Mouse (Mus musculus): ENCODE measurements around the gene Duxbl3.
A peak's percentile ranks its signal among the peaks of the same experiment; 100 is the strongest.
"Not testable (repeated sequence)": the region's sequence is repeated elsewhere in the genome, so short reads cannot be mapped to it uniquely, and the experiment has no call there.

Duxbl3 gene

DNA sequence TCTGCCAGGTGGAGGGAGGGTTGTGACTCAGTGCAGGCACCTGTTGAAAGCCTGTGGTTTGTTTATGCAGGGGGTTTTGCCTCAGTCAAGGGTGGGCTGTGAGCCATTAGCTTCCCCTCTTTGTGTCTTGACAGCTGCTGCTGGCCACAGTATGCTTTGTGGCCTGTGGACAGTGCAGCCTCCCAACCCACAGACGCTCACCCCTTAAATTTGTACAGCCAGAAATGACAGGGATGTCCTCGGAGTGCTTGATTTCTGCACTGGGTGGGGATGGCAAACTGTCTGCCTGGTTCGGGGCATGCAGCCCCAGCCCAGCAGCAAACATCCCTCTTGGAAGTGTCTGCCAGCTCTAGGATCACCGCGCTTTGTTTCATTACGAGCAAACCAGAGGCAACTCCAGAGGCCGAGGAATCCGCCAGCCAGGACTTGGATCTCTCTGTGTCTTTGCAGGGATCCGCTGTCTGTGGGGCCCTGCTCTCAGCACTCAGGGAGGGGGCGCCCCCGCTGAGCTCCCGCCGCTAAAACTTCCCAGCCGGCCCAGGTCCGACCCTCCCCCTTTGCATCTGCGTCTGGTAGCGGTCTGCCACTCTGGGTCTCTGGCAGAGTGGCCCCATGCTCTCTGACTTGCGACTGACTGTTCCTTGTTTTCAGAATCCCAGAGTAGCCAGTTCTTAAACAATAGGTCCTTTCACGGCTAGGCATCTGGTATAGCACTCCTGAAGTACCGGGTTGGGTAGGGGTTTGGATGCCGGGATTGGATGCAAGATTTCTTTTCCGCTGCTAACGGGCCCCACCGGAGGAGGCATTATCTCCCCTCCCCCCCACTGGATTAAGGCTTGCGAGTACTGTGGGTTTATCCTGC, at the start of gene Duxbl3:
Gene Duxbl3 (plus strand): TSS at position 207 of the 862 bp plus-strand sequence.
- not testable (repeated sequence) for DNase-seq (ENCODE audit: low spot score)

DNA sequence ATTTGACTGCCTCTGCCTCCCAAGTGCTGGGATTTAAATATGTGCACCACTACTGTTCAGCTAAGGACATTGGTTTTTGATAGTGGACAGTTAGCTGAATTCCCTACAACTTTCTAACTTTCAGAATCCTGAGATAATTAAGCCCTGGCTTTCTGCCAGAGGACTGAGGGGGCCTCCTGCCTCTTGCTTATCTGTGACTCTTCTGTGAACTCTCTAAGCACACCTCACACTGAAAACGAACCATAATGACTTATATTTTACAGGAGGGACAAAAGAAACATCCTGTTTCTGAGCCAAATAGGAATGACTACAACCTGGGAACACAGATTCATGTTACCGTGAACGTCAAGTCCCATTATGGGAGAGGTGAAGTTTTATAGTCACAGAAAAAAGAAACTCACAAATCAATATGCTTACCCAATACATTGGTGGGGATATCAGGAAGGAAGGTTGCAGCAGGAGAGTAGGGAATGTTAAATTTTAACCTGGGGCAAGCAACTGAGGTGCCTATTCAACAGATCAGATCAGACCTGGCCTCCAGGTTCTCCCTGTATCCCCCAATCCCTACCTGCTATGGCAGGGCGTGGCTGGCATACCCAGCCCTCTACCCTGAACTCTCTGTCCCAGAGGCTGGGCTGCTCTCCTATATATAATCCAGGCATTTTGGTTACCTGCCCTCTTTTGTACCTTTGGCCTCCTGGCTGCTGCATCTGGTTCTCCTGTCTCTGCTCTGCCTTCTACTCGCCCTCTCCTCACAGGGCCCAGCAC, 41.3 kb upstream of the Duxbl3 start:
- not testable (repeated sequence) for DNase-seq (ENCODE audit: low spot score)

DNA sequence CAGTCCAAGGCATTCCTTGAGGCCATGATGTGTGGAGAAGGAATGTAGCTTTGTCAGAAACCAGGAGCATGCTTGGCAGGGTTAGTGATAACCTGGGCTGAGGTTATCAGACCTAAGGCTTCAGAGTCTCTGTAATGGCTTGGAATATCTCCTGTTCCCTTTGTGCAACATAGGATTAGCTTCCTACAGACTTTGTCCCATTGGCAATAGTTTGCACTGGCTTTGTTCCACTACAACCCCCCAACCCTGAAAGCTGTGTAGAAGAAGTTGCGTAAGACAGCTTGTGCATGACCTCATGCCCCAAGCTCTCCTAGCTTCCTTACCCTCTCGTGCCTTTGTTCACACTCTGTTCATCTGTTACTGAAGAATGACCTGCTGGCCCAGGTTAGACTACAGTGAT, 20.6 kb upstream of the Duxbl3 start:
- not testable (repeated sequence) for DNase-seq (ENCODE audit: low spot score)

GRCm38 (mm10) chr14:26258729-26259128, 967 bp downstream of the Duxbl3 start:
- DNase-seq (ENCODE audit: low spot score): not testable (repeated sequence)

- not testable (repeated sequence) for DNase-seq (ENCODE audit: low spot score)
Observed at GRCm38 (mm10) chr14:26286737-26287136, 29.0 kb downstream of the Duxbl3 start.

DNA sequence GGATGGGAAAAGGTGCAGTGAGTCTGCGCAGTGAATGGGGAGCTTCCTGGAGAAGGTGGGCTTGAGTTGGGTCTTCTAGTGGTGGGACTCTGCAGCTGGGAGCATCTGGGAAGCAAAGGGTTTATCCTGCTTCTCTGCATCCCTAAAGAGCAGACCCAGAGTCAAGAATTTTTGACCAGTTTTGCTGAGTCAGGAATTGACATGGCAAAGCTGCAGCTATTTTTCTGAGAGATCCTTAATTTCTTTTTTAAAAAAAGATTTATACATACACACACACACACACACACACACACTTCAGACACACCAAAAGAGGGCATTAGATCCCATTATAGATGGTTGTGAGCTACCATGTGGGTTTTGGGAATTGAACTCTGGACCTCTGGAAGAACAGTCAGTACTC, 36.1 kb downstream of the Duxbl3 start:
- DNase-seq (ENCODE audit: low spot score): no peak

GRCm38 (mm10) chr14:26297055-26297454, 39.3 kb downstream of the Duxbl3 start:
- DNase-seq (ENCODE audit: low spot score): no peak

GRCm38 (mm10) chr14:26297484-26297883, 39.7 kb downstream of the Duxbl3 start:
- DNase-seq (ENCODE audit: low spot score): no peak

DNA sequence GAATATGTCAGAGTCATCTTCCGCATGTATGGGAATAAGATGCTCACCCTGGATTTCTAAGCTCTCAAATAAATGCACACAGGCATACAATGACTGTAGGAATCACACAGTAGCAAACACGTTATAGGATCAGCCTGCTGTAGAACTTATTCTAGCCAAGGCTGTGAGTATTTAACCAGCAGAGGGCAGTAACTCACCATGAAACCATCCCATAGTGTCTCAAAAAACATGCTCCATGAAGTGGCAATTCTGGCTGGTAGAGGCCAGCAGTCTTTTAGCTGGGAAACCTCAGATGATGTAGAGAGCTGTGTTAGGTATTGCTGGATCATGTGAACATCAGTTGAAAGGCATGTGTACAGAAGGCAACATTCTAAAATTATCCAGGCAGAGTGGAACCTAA, 45.3 kb downstream of the Duxbl3 start:
- peak; percentile 23 for DNase-seq (ENCODE audit: low spot score)

DNA sequence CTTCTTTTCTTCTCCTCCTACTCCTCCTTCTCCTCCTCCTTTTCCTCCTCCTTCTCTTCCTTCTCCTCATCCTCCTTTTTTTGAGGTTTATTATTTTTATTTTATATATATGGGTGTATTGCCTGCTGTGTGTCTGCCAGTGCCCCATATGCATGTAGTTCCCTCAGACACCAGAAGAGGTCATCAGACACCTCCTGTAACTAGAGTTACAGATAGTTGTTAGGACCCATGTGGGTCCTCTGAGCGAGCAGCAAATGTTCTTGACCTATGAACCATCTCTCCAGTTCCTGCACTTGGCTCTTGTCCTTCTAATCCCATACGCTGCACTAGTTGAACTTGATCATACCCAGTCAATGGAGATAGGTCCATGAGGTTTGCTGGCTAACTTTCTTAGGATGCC, 48.3 kb downstream of the Duxbl3 start:
- no peak for DNase-seq (ENCODE audit: low spot score)

- no peak for DNase-seq (ENCODE audit: low spot score)
Observed at GRCm38 (mm10) chr14:26308813-26309212, 51.1 kb downstream of the Duxbl3 start.

DNA sequence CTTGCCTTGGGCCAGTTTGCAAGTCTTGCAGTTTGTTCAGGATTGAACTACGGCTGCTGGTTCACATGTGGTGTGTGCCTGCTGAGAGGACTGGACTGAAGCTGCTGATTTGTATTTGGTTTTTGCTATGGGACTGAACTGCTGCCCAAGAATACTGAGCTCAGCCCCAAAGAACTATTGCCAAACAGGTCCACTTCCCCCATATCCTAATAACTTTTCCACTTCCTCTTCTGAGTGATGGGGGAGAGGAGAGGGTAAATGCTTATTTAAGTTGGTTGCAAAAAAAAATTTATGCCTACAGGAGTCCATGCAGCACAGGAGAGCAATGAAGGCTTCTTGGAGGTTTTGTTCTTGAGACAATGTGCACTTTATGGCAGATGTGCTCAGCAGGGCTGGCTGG, 51.7 kb downstream of the Duxbl3 start:
- DNase-seq (ENCODE audit: low spot score): no peak

GRCm38 (mm10) chr14:26316246-26316730, 58.5 kb downstream of the Duxbl3 start:
- no peak for DNase-seq (ENCODE audit: low spot score)

All from ovary, adult 18-20 months (tissue).